Mouse (Mus musculus): ENCODE data around the gene Pgam1. TPM values are rescaled to one million over a fixed set of nuclear protein-coding genes. Genes with fewer than 3 reads are reported as not detected.
"Not testable (repeated sequence)": the region's sequence is repeated elsewhere in the genome, so short reads cannot be mapped to it uniquely, and the experiment has no call there.

Gene Pgam1
- total RNA-seq, 2 experiments from 2014 or later = 541 to 553 TPM

DNA sequence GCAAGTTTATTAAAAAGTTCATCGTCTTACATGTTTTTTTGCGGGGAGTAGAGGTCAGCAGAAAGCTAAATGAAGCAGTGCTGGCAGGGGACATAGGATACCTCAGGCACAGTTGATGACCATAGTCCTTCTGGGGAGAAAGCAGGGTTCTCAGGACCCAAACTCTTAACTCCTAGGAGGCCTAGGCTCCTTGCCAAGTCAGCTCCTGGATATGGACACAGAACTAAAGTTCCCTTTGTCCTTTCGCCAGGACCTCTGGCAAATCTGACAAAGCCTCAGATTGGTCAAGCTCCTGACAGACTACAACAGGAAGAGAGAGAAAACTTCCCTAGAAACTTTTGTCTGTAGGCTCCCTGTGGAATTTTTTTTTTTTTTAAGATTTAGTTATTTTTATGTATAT, 3.0 kb upstream of the Pgam1 start:
- DNase-seq (ENCODE audit: low spot score in 2 of 2) = no peak

DNA sequence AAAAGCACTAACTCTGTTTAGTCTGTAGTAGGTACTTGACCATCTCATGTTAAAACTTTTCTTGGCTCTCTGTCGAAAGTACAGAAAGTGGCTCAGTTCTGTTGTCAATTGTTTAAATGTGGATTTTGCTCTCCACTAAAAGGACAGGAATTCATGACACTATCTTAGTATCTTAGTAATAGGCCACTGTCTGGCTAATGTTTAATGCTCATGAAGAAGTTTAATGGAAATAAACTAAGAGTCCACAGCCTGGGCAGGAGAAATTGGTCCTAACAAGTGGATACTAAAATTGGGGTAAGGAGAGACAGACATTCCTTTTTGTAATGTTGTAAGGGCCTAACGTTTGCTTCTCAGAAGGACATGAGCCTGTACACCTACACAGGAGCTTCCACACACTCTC, 1.3 kb upstream of the Pgam1 start:
- no peak for DNase-seq (ENCODE audit: low spot score in 2 of 2)

DNA sequence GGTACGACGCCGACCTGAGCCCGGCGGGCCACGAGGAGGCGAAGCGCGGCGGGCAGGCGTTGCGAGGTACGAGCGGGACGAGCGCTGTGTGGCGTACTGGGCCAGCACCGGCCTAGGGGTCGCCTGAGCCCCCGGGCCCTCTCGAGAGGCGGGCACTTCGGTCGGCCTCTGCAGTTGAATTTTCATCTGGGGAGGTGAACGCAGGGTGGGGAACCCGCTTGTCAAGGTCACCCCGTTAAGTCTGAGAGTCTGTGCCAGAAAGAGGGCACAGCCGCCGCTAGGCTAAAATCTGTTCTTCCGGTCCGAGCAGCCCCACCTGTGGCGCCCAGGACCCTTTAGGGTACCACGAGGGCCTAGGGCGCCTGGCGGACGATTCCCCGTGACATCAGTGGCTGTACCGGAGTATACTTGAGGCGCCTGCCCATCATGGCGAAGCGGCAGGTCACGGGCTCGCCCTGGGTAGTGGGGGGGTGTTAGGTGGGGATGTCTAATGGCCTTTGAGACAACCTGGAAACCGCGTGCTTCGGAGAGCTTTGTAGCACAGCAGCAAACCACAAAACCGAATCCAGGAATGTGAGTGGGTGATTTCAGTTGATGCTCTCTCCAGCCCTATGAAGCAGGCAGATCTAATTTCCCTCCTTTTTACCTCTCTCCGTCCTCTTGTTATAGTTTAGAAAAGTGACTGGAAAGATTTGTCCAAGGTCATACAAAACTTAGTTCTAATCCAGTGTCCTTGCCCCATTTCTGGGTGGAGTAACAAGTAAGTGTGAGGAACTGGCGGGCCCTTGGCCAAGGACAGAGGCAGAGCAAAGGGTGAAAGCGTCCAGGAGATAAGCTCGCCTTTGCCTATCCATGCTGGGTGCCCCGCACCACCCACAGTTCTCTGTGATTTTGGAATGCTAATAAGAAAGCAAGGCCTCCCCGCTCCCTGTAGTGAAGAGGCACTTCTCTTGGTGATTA, 678 bp downstream of the Pgam1 start:
- DNase-seq (ENCODE audit: low spot score in 2 of 2) = peak; percentile 32 to 37

DNA sequence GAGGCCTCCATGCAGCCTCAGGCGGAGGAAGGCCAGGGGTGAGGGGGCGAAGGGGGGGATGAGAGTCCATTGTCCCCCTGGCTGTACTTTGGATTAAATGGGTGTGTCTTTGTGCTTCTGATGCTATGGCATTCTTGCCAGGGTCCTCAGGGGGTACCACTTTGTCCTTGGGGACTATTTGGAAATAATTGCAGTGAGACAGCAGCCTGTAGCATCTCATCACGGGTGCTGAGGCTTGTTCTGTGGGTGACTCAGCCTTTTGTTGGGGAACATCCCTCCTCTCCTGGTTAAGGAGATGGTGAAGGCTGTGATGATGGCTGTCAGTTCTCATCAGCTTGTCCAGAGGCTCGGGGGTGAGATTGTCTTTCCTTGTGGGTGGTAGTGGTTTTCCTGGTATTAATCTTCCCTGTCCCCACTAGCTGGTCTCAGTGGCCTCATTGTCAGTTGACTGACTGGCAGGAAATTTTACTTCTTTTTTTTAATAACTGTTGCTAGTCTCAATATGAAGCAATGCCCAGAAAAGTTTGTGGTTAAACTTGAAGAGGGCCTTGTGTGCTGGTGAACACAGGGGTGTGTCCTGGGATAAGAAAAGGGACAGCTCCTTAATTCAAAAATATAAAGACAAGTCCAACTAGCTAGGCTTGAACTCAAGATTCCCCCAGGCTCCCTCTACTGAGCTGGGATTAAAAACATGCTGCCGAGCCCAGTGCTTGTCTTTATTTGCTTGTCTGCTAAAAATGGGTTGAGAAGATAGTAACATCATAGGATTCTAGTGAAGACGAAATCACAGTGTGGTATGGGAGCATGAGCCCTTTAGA, 2.3 kb downstream of the Pgam1 start:
- no peak for DNase-seq (ENCODE audit: low spot score in 2 of 2)

DNA sequence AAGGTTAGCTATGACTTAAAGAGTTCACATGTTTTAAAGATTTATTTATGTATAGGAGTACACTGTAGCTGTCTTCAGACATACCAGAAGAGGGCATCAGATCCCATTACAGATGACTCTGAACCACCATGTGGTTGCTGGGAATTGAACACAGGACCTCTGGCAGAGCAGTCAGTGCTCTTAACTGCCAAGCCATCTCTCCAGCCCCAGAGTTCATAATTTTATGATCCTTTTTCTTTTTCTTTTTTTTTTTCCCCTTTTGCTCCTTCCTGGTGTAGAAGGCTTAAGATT, 2.8 kb downstream of the Pgam1 start:
- DNase-seq (ENCODE audit: low spot score in 2 of 2) = not testable (repeated sequence)

DNA sequence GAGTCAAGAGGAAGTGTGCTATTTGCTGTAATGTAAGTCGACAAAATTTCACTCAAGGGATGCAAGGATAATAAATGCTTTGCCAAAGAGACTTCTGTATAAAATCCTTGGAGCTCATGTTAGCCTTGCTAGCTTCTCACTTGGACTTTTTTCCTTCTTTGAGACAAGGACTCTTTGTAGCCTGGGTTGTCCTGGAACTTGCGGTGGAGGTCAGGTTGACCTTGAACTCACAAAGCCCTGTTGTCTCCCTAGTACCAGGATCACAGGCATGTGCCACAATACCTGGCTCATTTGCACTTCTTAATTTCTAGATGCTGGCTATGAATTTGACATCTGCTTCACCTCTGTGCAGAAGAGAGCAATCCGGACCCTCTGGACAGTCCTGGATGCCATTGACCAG, 3.6 kb downstream of the Pgam1 start:
- DNase-seq (ENCODE audit: low spot score in 2 of 2) = no peak

DNA sequence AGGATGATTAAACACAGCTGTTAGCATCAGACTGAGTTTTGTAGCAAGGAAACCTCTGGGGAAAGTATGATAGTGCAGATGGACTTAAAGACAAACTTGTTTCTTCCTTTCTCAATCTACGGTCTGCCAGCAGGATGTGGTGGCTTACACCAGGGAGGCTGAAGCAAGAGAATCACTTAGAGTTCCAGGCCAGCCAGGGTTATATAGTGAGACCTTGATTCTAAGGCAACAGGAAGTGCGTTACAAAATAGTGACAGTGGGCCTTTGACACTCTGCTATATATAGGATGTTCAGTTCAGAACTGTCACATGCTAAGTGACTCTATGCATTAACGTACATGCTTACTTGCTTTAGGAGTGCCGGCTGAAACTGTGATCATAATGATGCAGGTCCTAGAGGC, 5.1 kb downstream of the Pgam1 start:
- DNase-seq (ENCODE audit: low spot score in 2 of 2) = no peak

DNA sequence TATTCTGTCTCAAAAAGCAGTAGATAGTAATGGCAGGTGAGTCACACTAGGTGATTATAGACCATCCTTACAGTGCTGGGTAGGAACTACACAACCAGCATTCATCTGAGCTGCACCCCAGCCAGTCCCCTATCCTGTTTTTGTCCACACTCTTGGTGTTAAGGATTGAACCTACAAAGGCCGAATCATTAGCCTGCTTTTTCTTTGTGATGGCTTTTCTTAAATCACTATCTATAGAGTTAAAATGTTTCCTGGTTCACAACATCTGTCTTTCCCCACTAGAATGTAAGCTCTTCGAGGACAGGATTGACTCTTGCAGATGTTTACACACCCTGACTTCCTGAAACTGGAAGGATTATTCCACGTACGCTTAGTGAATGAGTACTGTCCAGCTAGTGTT, 7.7 kb downstream of the Pgam1 start:
- DNase-seq (ENCODE audit: low spot score in 2 of 2) = no peak

DNA sequence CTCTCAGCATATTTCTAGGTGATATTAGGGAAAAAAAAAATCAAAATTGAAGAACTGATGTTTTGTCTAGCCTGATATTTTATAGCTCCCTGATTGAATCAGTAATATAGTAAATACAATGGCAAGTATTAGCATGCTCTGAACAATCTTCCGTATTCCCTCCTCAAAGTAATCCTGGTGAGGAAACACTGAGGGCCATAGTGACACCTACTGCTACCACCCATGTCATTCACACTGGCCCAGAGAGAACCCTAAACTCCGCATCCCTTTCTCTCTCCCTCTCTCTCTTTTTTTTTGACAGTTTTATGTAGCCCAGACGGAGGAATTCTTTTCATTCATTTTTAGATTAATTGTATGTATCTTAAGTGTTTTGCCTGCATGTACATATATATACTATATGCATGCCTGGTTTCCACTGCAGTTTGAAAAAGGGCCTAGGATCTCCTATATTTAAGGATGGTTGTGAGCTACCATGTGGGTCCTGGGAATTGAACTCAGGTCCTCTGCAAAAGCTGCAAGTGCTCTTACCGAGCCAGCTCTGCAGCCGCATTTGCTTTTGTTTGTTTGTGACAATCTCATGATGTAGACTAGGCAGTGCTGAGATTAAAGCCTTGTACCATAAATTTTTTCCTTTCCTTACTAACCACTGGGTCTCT, 8.8 kb downstream of the Pgam1 start:
- DNase-seq (ENCODE audit: low spot score in 2 of 2) = no peak

DNA sequence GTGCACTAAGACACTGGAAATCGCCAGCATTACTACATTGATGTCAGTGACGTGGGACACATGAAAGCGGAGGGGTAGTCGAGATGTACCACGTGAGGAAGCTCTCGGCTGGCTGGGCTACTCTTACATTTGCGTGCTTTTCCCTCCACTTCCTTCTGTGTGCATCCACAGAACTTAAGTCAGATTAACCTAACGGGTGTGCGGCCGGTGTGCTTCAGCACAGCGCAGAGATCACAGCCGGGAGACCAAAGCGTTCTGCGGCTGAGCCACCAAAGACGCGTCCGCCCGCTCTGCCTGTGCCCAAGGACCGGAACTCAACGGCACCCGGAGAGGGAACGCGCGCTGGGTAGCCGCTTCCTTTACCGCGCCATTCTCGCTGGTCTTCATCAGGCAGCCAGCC, 21.0 kb downstream of the Pgam1 start:
- no peak for DNase-seq (ENCODE audit: low spot score in 2 of 2)

DNA sequence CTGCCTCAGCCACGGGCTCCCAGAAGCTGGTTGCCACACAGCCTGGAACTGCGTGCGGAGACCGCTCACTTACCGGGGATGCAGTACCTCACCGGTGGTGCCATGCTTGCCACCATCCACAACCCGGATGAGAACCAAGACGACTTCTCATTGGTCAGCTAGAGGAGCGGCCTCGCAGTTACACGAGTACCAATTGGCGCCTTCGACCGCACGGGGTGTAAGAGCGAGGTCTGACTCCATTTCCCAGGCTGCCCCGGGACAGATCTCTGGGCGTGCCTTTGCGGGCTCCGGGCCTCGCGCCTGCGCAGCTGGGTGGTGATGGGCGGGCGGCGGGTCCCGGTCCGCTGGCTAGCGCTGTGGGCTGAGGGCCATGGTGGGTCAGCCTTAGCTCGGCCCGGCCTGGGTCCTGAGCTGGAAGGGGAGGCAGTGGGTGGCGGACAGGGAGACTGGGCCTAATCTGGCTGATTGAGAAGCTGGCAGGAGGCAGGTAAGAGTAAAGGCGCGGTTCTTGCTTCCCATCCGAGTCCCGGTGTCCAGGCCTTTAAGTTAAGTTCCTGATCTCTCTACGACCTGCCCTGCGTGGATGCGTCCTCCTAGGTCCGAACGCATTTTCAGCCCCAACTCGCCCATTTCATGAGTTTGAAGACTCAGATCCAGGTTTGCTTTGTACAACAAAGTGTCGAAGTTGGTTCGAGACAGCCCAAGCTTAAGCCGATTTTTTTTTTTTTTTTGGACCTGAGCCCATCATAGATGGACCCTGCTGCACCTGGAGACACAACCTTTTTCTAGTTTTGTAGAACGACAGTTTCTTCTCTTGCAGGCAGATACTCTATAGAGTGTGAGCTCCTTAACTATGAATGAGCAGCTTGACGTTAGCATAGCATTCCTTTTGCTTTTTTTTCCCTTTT, 21.7 kb downstream of the Pgam1 start, which contains the start of the genes Exosc1 and Zdhhc16:
Gene Exosc1, minus strand, starts transcription at position 245 of the 908 bp plus-strand sequence.
Gene Zdhhc16, plus strand, starts transcription at position 302 of the 908 bp plus-strand sequence.
- peak; percentile 99 to 100 for DNase-seq (ENCODE audit: low spot score in 2 of 2)

DNA sequence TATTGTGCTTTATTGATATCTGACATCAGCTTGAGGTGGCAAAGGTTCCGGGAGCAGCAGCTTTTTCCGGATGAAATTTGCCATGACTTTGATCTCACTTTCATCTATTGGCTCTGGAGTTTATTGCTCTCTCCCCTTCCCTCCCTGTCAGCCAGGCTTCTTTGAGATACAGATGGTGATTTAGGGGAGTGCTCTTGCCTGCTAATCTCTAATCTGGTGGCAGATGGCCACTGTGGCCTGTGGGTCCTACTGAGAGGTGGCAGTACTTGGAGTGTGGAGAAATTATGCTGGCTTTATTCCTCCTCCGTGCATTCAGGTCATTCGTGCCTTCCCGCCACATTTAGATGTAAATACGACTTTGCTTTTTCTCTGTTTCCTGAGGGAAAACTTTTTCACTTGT, 22.4 kb downstream of the Pgam1 start:
- DNase-seq (ENCODE audit: low spot score in 2 of 2) = no peak

DNA sequence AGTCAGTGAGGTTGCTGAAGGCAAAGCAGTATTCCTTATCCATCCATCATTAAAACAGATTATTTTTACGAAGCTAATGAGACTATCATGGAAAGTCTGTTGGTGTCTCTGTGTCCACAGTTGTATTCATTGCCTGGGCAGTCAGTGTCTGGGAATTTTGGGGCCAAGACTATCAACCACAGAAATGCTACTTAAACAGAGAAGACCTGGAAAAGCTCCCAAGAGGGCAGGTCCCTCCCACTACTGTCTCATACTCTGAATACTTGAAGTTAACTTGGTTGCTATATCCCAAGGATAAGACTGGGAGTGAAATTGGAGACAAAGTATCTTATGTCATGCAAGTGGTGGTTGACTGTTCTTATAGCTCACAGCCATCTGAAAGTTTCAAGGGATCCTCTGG, 24.2 kb downstream of the Pgam1 start:
- DNase-seq (ENCODE audit: low spot score in 2 of 2) = no peak

DNA sequence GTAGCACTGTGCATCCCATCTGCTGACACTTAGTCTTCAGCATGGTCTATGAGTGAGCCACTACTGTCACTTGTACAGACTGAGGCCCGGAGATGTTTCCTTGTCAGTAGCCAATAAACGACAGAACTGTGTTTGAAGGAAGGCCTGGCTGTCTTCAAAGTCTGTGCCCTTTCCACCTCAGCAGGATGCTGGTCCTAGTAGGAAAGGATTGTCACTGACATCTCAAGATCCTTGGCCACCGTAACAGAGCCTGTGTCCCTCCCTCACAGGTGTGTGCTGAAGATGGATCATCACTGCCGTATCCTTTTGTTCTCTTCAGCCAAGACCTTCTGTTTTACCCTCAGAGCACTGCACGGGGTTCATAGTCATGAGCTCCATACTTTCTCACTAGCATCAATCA, 26.8 kb downstream of the Pgam1 start:
- no peak for DNase-seq (ENCODE audit: low spot score in 2 of 2)

DNA sequence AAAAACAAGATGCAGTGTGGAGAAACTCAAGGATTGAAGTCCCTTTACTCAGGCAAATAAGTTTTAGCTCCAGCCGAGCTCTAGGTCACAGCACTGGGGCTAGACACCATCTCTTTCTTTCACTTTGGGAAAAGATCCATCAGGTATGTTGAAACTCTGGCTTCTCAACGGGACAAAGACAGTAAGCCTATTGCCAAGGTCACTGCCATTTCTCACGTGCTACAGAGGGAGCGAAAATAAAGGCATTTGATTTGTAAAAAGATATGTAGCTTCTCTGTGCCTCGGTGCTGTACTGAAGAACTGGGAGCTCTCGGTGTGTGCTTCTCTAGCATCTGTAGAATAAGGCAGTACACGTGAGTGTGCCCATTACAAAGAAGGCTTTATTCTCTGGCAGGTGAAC, 32.1 kb downstream of the Pgam1 start:
- no peak for DNase-seq (ENCODE audit: low spot score in 2 of 2)

DNA sequence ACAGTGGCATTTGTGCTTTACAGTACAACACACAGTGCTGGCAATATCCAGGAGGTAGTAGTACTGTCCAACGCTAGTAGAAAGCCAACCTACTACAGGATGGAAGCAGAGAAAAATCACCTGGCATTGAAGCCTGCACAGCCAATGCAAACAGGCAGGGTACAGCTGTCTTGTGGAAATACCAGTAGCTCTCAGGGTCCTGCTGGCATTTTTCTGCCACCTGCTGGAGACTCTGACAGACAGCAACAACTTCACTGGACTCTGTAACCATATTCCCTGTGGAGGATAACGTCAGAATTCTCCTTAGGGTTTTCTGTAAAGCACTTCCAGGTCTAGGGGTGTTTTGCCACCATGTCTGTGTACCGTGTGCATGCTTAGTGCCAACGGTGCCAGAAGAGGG, 40.6 kb downstream of the Pgam1 start:
- peak in 1 of 2 experiments; percentile 24 for DNase-seq (ENCODE audit: low spot score in 2 of 2)

DNA sequence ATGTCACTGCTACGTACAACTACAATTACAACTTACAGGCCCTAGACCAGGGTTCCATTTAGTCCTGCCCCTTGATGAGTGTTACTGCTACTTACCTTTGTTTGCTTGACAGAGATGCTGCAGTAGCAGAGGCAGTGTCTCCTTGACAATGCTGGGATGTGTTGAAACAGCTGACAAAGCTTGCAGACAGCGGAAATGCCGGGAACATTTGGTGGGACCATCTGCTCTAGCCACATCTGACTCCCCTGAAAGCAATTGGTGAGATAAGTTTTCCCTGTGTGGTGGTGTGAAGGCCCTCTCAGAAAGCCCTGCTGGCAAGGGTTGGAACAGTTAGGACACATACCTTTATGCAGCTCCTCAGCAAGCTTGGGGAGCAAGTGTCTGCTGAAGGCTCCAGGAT, 41.9 kb downstream of the Pgam1 start:
- DNase-seq (ENCODE audit: low spot score in 2 of 2) = peak; percentile 50 to 71
